Mouse (Mus musculus): ENCODE data around the gene Hddc3. TPM values are rescaled to one million over a fixed set of nuclear protein-coding genes. Genes with fewer than 3 reads are reported as not detected.

The Hddc3 gene
- total RNA-seq, 2 experiments from 2014 or later = 45.3 to 54.8 TPM

DNA sequence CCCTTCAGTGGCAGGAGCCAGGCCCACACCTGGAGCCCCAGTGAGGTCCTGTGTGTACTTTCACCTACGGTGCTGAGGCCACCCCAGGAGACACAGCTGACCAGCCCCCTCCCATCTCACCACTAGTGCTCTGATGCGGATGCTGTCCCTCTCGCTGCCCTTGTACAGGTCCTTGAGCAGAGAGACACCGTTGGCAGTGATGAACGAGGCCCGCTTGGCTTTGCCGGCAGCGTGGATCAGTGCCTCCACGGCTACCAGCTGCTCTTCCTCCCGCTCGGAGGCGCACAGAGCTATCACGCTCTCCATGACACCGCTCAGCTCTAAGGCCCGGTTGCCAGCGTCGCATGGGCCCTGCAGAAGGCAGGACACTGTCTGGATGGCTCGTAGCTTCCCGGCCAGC lies 11.5 kb upstream of the Hddc3 start:
- peak; percentile 60 for DNase-seq

DNA sequence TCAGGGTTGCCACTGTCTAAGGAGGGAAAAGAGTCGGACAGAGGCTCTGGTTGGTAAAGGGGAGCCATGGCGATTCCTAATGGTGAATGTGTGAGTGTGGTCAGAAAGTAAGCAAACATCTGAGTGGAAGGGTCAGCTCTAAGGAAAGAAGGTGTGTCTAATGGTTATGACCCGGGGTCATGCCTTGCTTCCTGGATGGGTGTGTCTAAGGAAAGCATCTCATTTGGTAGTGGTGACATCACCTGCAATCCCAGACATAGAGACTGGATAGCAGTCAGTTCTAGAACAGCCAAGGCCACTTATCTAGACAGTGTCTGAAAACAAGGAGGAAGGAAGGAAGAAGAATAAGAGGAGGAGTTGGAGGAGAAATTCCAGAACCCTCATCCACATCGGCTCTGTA lies 8.1 kb upstream of the Hddc3 start:
- DNase-seq = no peak

DNA sequence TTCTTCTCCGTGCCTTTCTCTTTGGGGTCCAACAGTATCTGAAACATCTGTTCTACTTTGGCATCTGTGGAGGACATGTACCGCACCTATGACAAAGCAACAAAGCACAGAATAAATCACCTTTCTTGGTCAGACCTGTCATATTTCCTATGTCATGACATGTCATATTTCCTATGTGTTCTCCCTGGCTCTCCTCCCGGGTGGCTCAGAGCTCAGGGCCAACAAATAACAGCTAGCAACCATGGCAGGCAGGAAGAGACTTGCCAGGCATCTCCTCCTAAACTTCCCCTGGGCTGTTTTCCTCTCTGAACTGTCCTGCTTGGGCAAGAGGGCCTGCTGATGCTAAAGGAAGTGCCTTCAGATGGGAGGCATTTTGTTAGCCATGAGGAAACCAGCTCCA lies 6.0 kb upstream of the Hddc3 start:
- no peak for DNase-seq

DNA sequence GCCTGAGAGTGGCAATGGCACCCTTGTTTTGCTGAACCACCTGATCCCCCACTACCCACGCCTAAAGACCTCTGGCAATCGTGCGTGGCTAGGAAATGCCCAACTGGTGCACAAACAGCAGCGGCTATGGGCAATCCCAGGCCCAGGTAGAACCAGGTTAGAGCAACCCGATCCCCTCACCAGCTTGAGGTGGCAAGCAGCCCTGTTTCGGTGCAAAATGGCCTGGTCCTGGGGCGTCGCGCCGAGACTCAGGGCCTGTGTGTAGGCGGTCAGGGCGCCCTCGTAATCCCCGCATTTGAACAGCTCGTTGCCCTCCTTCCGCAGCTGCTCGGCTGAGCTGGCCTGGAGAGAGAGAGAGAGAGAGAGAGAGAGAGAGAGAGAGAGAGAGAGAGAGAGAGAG lies 3.5 kb upstream of the Hddc3 start:
- peak; percentile 54 for DNase-seq

DNA sequence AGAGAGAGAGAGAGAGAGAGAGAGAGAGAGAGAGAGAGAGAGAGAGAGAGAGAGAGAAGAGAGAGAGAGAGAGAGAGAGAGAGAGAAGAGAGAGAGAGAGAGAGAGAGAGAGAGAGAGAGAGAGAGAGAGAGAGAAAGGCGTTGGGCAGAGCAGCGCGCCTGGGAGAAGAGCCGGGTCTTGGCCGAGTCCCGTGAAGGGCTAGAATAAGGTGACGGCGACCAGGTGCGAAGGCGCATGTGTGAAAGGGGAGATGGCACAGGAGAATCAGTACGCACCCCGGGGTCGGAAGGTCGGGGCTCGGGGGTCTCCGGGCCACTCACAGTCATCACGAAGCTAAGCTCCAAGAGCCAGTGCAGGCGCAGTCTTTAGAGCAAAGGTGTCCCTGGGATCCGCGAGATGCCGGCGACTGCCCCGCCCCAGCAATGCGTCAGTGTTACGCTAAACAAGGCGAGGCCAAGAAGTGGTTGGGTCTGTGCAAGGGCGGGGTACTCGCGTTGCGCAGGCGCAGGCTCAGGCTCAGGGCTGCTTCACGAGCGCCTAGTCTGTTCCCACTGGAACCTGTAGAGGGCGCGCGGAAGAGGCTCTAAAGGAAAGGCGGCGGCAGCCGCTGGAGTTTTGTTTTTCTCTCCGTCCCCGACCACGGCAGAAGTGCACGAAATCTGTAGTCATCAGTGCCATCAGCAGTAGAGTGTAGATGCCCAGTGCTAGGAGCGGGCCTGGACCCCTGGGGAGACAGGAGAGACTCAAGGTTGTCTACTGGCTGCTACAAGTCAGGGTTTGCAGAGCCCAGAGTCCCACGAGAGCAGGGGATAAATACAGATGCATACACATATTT lies 2.9 kb upstream of the Hddc3 start:
- peak; percentile 98 for DNase-seq

DNA sequence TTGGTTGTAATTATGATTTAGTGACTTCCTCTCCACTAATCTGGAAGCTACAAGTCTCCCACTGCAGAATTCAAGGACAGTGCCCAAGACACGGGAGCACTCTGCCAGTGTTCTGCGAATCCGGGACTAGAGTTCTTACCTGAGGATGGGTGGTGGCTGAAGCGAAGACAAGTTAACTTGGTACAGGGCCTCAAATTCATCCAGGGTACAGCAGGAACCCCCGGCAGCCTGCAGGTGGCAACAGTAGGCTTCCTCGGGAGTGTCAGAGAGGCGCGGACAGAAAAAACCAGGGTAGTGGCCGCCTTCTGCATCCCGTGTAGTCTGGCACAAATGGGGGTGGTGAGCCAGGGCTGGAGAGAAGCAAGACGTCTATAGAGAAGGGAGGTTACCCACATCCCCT lies 2.1 kb upstream of the Hddc3 start, which contains the start of gene Unc45a:
Gene Unc45a (minus strand): TSS at position 213 of the 400 bp plus-strand sequence.
- peak; percentile 79 for DNase-seq

DNA sequence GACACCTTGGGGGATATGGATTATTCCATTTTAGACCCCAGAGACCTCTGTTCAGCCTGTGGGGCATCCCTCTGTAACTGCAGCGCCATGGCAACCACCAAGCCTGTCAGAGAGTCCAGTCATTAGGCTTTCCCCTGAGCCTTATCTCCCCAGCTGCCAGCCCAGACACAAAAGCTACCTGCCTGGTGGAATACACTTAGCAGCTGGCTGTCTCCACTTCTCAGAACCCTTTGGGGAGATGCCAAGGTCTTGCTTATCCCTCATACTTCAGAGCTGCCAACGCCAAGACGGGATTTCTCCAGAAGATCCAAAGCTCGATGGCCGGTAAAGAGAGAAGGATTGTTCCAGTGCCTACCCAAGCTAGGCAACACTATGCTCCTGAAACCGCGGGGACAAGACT lies 1.1 kb upstream of the Hddc3 start:
- no peak for DNase-seq

DNA sequence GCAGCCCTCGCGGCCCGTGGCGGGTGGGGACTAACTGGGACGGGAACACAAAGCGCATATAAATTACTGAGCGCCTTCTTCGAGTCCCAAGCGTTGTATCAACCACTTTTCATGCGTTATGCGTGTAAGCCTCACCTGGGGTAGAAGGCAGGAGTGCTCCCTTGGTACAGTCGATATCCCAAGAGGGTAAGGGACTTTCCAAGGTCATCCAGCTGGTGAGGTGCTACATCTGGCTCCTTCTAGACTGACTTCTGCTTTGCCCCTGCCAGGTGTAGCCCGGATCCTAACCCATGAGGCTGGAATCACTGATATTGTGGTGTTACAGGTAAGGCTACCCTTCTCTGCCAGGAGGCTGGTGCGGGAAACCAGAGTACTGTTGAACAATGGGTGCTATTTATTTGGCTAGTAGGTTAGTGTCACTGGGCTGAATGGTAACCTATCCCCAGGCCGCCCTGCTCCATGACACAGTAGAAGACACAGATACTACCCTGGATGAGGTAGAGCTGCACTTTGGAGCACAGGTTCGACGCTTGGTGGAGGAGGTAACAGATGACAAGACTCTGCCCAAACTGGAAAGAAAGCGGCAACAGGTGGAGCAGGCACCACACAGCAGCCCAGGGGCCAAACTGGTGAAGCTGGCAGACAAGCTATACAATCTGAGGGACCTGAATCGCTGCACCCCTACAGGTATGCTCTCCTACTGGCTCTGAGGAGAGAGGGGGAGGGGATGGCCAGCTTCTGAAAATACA lies 540 bp downstream of the Hddc3 start:
- DNase-seq = no peak

DNA sequence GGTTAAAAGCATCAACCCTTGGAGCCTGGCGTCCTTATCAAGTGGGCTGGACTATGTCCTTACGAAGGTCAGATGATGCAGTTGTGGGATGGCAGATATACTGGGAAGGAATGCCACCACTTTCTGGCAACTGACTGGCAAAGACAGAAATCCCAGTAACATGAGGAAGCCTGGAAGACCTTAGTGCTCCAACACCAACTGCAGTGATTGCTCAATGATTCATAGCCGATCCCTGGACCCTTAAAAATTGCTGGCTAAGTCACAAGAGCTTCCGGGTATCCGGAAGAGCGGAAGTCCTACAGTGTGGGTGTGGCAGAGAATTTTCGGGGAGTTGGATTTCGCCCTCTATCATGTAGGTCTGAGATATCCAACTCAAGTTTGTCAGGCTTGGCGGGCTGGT lies 3.3 kb downstream of the Hddc3 start:
- DNase-seq = no peak

DNA sequence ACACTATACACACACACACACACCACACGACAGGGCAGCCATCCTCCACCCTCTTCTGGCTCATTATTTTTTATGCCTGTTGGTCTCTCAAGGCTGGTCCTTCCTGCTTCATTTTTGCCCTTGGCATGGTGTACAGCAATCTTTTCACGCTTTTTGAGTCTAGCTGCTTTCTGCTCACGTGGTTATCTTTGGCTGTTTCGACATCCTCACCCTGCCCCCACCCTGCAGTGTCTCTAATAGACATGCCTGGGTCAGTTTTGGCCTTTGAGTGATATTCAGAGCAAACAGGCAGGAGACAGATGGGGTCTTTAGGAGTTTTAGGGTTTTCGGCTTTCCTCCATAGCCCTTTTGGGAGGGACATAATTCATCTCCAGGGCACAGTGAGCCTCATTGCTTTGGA lies 3.9 kb downstream of the Hddc3 start:
- no peak for DNase-seq

DNA sequence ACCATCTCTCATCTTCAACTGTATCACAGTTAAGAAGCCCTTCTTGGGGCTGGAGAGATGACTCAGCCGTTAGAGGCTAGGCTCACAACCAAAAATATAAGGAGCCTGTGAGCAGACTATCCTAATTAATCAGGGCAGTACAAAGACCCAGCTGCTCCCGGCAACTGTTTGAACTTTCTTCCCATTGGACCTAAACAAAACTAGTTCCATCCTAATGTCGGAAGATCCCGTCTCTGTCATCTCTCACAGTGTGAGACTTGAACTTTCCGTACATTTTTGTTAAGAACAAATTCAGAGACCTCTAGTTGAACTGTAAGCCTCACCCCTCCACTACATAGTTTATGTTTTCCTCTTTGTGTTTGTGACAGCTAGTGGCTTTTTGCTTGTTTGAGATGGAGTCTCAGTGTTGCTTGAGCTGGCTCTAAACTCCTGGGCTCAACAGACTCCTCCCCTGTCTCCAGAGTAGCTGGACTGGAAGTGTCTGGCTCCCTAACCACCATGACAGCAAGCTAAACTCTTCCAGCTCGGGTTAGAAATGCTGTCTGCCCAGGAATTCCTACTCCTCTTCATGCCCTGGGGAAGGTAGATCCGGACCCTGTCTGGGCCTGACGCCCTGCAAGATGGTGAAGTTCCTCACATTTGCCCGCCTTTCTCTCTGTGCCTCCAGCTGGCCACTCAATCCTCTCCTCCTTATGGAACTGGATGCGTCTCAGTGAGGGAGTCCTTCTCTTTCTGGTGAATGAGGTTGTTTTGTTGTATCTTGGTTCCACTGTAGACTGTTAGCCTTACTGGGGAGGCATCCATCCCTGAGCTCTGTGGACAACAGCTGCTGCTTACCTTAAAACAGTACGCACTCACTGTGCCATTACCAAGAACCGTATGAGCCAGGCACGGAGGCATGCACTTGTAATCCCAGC lies 5.0 kb downstream of the Hddc3 start:
- DNase-seq = no peak

DNA sequence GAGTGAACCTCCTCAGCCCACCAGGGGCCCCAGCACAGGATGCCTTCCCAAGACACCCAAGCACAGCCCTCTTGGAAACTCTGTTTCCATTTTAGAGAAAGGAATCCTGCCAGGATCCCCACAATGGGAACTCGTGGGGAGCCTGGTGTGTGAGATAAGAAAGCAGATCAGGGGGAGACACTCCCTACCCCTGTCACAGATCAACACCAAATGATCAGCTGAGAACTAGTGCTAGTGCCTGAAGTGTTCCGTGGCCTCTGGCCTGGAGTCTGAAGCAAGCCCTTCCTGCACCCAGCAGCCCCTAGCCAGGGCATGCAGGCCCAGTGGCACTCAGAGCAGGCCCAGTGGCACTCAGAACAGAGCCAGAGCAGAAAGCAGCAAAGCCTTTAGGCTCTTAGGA lies 7.9 kb downstream of the Hddc3 start:
- no peak for DNase-seq

DNA sequence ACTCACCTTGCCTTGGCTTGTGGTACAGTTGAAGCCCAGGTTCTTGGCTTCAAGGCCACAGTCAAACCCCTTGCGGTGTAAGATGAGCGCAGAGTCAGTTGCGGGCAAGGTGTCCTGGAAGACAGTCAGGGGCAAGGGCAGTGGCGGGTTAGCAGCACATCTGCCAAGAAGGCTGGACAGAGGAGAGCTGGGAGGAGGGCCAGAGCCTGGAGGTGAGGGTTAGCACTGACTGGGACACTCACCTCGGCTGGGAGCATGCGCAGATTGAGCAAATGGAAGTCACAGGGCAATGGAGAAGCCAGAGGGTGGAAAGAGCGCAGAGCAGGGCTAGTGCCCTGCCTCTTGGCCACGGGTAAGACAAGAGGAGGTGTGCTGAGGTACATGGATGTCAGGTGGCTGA lies 10.0 kb downstream of the Hddc3 start:
- DNase-seq = peak; percentile 40

DNA sequence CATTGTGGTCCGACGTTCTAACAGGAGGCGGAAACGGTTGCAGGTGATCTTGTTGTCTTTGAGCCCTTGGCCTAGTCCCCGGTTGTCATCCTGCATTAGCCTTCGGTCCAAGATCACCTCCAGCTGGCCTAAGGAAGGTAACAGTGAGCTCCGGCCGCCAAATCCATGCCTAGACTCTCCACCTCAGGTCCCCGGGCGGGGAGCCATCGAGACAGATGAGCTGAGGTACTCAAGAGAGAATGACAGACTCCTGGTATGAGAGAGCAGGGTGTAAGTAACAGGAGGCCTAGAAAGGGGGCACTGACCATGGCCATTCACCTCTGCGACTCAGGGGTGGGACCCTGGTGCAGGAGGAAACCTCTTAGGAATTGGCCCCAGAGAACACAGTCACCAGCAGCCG lies 13.4 kb downstream of the Hddc3 start:
- DNase-seq = no peak

DNA sequence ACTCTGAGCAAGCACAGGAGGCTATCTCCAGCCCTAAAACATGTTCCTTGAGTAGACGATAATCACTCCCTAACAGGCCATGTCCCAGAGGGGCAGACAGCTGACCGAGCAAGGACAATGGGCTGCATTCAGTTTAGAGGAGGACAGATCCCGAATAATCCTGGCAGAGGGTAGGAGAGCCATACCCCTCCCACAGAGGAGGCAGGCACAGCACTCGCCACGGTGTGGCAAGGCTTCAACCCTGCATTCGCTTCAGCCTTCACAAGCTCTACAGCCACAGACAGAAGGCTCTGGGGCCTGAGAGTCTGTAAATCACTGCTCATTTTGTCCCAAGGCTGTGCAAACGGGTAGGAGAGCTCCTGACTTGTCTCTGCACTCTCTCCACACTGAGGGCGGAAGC lies 14.3 kb downstream of the Hddc3 start:
- peak; percentile 54 for DNase-seq

DNA sequence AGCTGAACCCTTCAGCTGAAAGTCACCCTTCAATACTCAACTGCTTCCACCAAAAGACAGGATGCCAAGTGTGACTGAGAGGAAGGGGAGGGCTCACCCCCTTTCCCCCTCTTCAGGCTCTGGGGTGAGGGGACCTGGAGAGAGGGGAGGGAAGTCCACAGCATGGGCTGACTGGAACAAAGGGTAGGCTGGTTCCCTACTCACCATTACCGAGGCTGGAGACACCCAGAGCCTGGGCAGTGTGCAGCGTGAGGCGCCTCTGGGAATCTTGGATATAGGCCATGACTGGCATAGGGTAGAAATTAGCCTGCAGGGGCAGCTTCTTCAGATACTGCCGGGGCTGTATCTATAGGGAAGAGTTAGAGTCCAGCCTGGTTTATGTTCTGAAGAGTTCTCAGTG lies 15.1 kb downstream of the Hddc3 start:
- no peak for DNase-seq

DNA sequence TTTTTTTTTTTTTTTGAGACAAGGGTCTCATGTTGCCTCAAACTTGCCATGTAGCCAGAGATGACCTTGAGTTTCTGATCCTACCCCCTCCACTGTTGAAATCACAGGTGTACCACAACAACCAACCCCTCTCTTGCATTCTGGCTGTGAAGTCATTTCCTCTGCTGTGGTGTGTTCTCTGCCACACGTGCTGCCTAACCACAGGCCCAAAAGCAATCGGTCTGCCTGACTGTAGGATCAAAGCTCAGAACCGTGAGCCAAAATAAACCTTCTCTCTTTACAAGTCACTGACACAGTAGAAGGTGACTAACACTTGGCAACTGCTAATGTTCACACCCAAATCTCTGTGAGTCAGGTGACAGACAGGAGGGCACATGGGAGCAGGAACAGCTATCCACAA lies 17.5 kb downstream of the Hddc3 start:
- DNase-seq = no peak

DNA sequence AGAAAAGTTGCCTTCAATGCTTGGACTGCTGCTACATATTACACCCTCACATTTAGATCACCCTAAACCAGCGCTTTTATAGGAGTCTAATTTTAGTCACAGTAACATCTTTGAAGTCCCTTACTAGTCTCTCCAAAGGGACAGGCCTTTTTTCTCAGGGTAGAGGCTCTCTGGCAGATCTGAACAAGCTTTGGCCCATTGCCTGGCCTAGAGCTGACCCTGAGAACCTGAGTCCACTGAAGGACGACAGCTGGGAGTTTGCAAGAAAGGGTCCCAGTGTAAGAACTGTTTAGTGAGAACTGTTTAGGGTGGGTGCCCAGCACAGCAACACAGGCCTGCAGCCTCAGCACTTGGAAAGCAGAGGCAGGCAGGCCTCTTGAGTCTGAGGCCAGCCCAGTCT lies 22.9 kb downstream of the Hddc3 start:
- DNase-seq = peak; percentile 82

DNA sequence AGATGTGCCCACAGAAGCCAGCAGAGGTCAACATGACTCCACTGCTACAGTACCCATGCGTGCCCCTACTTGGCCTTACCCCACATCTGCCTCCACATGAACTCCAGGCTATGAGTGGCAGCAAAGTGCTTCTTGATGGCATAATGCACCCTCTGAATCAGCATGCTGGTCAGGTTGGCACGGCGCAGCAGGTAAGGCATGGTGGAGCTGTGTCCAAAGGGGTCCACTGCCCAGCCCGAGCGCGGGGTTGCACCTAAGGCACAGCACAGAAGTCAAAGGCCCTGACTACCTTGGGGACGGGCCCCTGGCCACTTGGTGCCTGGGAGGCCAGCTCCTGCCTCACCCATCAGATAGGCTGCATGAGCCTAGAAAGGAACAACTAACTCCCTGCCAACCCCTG lies 24.3 kb downstream of the Hddc3 start:
- DNase-seq = no peak

DNA sequence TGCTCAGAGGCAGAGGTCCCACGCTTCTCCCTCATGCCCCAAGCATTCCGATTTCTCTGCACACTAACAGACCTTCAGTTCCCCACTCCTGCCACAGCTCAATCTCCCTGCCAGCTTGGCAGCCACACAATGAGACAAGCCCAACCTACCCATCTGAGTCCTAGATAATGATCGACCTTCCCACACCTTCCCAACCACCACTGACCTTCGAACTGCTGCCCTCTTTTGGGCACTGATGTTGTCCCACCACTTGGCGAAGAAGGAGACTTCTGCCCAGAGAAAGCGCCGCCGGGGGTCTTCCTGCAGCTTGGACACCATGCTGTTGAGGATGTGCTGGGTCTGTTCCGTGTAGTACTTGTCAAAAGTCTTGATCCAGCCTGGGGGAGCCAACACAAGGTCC lies 25.1 kb downstream of the Hddc3 start:
- no peak for DNase-seq

DNA sequence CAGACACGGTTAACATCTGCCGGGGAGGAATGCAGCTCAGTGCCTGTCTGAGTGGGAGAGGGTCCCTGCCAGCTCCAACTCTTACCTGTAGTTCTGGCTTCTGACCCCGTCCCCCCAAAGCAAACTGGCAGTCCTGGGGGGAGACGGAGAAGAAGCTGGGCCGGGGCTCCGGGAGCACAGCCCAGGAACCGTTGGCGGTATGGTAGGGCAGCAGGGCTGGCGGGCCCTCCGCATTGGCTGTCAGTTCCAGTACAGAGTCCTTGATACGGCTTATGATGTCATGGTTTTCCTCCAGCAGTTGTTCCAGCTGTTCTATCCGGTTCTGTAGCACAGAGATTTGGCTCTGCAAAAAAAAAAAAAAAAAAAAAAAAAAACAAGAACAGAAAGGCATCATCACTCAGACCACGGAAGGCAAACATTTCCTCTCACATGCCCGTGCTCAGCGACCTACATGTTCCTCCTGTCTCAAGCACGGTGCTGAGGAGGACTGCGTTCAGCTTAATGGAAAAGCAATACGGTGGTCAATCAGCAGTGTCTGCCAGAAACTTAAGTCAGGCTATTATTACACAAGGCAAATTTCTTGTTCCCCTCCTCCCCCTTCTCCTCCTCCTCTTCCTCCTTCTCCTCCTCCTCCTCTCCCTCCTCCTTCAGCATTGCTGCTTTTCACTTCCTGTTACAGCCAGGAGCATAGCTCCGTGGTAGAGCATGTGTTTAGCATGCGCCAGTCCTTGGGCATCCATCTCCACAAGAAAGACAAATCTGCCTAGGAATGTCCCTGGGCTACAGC lies 25.9 kb downstream of the Hddc3 start:
- peak; percentile 46 for DNase-seq

DNA sequence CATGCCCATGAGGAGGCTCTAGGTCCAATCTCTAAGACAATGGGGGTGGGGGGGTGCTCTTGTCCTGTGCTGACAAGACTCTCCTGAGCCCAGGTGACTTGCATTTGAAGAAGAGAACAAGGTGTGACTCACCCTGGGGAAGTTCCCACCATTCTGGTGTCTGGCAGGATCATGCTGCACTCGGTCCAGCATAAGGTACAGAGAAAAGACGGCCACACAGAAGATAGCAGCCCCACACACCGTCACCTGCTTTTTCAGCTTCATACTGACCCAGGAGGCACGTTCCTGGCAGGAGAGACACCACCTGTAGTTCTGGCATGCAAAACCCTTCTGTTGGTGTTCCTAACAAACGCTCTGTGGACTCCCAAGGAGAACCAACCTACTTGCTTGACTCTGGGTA lies 26.6 kb downstream of the Hddc3 start:
- DNase-seq = no peak

Measured in adrenal gland, postnatal 10 days (tissue).